Mouse (Mus musculus) embryonic stem cell, embryonic (primary cell): ENCODE results near the gene Kcnb1.

ENCODE experiments used
- CTCF ChIA-PET, 4 experiments: fragments of 300-600 bp in 2 of 4; fragments of 350-600 bp in 2 of 4; sonication (Branson Sonifier 250); formaldehyde crosslinking; loops; one replicate each; lab custom pipeline; 2022; ENCODE audit warnings: inconsistent platforms in 2 of 4; lab: Charles Lee
- POLR2A ChIA-PET, 4 experiments: fragments of 300-600 bp in 2 of 4; fragments of 350-600 bp in 2 of 4; sonication (Branson Sonifier 250); formaldehyde crosslinking; loops; one replicate each; lab custom pipeline; 2022; ENCODE audit warnings: antibody characterized with exemption in 4 of 4, inconsistent platforms in 1 of 4; lab: Charles Lee

The Kcnb1 gene

GRCm38 (mm10) chr2:167060360-167060759, 129.6 kb downstream of the Kcnb1 start:
- ChIA-PET POLR2A (interaction anchor here (0.5 to 7.2 kb wide), 31 partner anchors 8 to 373 kb away, joined by 3 to 104 read pairs (median 4); no protein-coding TSS in a partner anchor), CTCF (interaction anchor here in 3 of 4 experiments (0.6 to 4.8 kb wide), 6 partner anchors 12 to 359 kb away, joined by 3 to 22 read pairs (median 4); no protein-coding TSS in a partner anchor)

GRCm38 (mm10) chr2:167059960-167060359, 130.0 kb downstream of the Kcnb1 start:
- ChIA-PET POLR2A (interaction anchor here (0.6 to 7.2 kb wide), 34 partner anchors 9 to 642 kb away, joined by 3 to 104 read pairs (median 4); partner anchors contain the start of genes Cse1l (in 1 of the 4) and Ddx27 (in 1 of the 4)), CTCF (interaction anchor here in 3 of 4 experiments (0.6 to 4.8 kb wide), 5 partner anchors 12 to 359 kb away, joined by 3 to 22 read pairs (median 3); no protein-coding TSS in a partner anchor)

GRCm38 (mm10) chr2:167059536-167059935, 130.4 kb downstream of the Kcnb1 start:
- CTCF ChIA-PET: interaction anchor here in 3 of 4 experiments (0.6 to 4.8 kb wide), 4 partner anchors 12 to 360 kb away, joined by 3 to 22 read pairs (median 5); no protein-coding TSS in a partner anchor
- POLR2A ChIA-PET: interaction anchor here (0.6 to 7.2 kb wide), 31 partner anchors 8 to 642 kb away, joined by 3 to 104 read pairs (median 4); partner anchors contain the start of genes Cse1l (in 1 of the 4) and Ddx27 (in 1 of the 4)

GRCm38 (mm10) chr2:167058814-167059387, 131.1 kb downstream of the Kcnb1 start:
- ChIA-PET POLR2A (interaction anchor here (0.6 to 7.2 kb wide), 38 partner anchors 7 to 551 kb away, joined by 3 to 104 read pairs (median 6); partner anchors contain the start of genes Ddx27 (in 1 of the 4) and Stau1 (in 1 of the 4)), CTCF (interaction anchor here in 3 of 4 experiments (0.6 to 4.8 kb wide), 5 partner anchors 13 to 950 kb away, joined by 4 to 22 read pairs (median 5); no protein-coding TSS in a partner anchor)

- POLR2A ChIA-PET: interaction anchor here (0.6 to 7.2 kb wide), 34 partner anchors 8 to 603 kb away, joined by 3 to 104 read pairs (median 6); partner anchors contain the start of genes Stau1 (in 2 of the 4), Ddx27 (in 1 of the 4) and Gm20431 (in 1 of the 4)
- CTCF ChIA-PET: interaction anchor here in 2 of 4 experiments (0.6 to 4.8 kb wide), 7 partner anchors 9 to 951 kb away, joined by 3 to 22 read pairs (median 5); no protein-coding TSS in a partner anchor
These were observed 131.8 kb downstream of the Kcnb1 start for GRCm38 (mm10) chr2:167058201-167058600.

- POLR2A ChIA-PET: interaction anchor here (0.5 to 7.2 kb wide), 21 partner anchors 8 to 193 kb away, joined by 3 to 104 read pairs (median 5); partner anchors contain the start of gene Stau1 (in 2 of the 4)
- CTCF ChIA-PET: interaction anchor here in 1 of 4 experiments (4.8 kb wide), 1 partner anchor 15 kb away, joined by 22 read pairs; no protein-coding TSS in a partner anchor
These were observed 133.0 kb downstream of the Kcnb1 start for GRCm38 (mm10) chr2:167056942-167057323.

GRCm38 (mm10) chr2:167056210-167056941, 133.6 kb downstream of the Kcnb1 start:
- ChIA-PET POLR2A (interaction anchor here in 3 of 4 experiments (0.5 to 7.2 kb wide), 19 partner anchors 7 to 194 kb away, joined by 3 to 104 read pairs (median 9); partner anchors contain the start of gene Stau1 (in 2 of the 3)), CTCF (interaction anchor here in 1 of 4 experiments (1.2 to 4.8 kb wide), 2 partner anchors 16 kb away, joined by 3 to 22 read pairs; no protein-coding TSS in a partner anchor)

GRCm38 (mm10) chr2:167055386-167055785, 134.6 kb downstream of the Kcnb1 start:
- ChIA-PET CTCF (interaction anchor here in 1 of 4 experiments (1.2 kb wide), 1 partner anchor 15 kb away, joined by 3 read pairs; no protein-coding TSS in a partner anchor), POLR2A (interaction anchor here in 3 of 4 experiments (0.5 to 7.2 kb wide), 12 partner anchors 9 to 45 kb away, joined by 3 to 104 read pairs (median 9); partner anchors contain the start of gene Ddx27 (in 1 of the 3))

- ChIA-PET POLR2A (interaction anchor here in 3 of 4 experiments (0.6 to 5.8 kb wide), 27 partner anchors 8 to 451 kb away, joined by 3 to 36 read pairs (median 4); partner anchors contain the start of genes Znfx1 (in 3 of the 3) and Ddx27 (in 1 of the 3)), CTCF (interaction anchor here (0.6 to 1.7 kb wide), 7 partner anchors 19 to 1221 kb away, joined by 3 to 5 read pairs (median 3); partner anchors contain the start of gene Ddx27 (in 1 of the 4))
These were observed 136.7 kb downstream of the Kcnb1 start for GRCm38 (mm10) chr2:167053127-167053844.

- ChIA-PET POLR2A (interaction anchor here (0.6 to 5.8 kb wide), 34 partner anchors 9 to 791 kb away, joined by 3 to 46 read pairs (median 4); partner anchors contain the start of genes Znfx1 (in 3 of the 4), Stau1 (in 2 of the 4), Arfgef2 (in 1 of the 4) and Cse1l (in 1 of the 4)), CTCF (interaction anchor here in 2 of 4 experiments (0.8 to 1.8 kb wide), 6 partner anchors 9 to 230 kb away, joined by 3 to 4 read pairs (median 4); partner anchors contain the start of gene Ddx27 (in 1 of the 2))
These were observed 141.1 kb downstream of the Kcnb1 start for GRCm38 (mm10) chr2:167048698-167049358.

- ChIA-PET CTCF (interaction anchor here in 2 of 4 experiments (1.2 to 1.8 kb wide), 4 partner anchors 34 to 231 kb away, joined by 3 to 4 read pairs (median 4); partner anchors contain the start of gene Ddx27 (in 1 of the 2)), POLR2A (interaction anchor here (0.6 to 5.8 kb wide), 26 partner anchors 9 to 791 kb away, joined by 3 to 46 read pairs (median 5); partner anchors contain the start of genes Znfx1 (in 3 of the 4), Cse1l (in 1 of the 4), Ddx27 (in 1 of the 4) and Stau1 (in 1 of the 4))
These were observed 141.7 kb downstream of the Kcnb1 start for GRCm38 (mm10) chr2:167048223-167048622.
